ENCODE assay signal across 25 mouse cellular contexts in genomic region chr4:151037800-151038199, GRCm38 (mm10). TPM values are rescaled to one million over a fixed set of nuclear protein-coding genes. Genes with fewer than 3 reads are reported as not detected.
DNase-seq lines count a peak whose midpoint lies in the region; TF ChIP-seq lines count a peak whose summit lies in the region.
"Had no signal": no experiment of that assay in that cellular context is flagged by ENCODE, and none has a peak within 500 bp of the region (broad histone marks: within the 10 kb centered on the region; RNA-seq: fewer than 3 reads in every experiment).

No protein-coding gene starts in this region.

- dilution Hi-C loops in CH12.LX (cut with MboI; ENCODE audit: extremely low pct_ligation_motif_present, extremely low pct_unique_long_range_greater_than_20kb, low sequenced_read_pairs) = no loop called here

- intact Hi-C loops in heart, postnatal 14 days (cut with DNase I) = no loop called here

- no peaks in the 10 kb centered on the region for H3K27me3 ChIP-seq in CH12.LX (replicated peaks)
- H3K27me3 ChIP-seq: Patski had no signal

- no peaks in the 10 kb centered on the region for H3K36me3 ChIP-seq in CH12.LX (replicated peaks in 1 of 2; ENCODE audit: control insufficient read depth in 1 of 2, insufficient read depth in 1 of 2, low read length in 1 of 2)

- no peak overlapping the region for H3K9ac ChIP-seq in CH12.LX (ENCODE audit: insufficient read depth, low read depth)

- peak; percentile 90 for DNase-seq in heart, adult 11 months
- DNase-seq in heart, postnatal 14 days = no peak
- peak; percentile 16 for DNase-seq in CH12.LX (ENCODE audit: extremely low read depth)
- no peak for DNase-seq in cerebellum, postnatal 10 days
- DNase-seq: adrenal gland, adult 2 months; adrenal gland, adult 8-10 months; adrenal gland, postnatal 10 days; adrenal gland, postnatal 14 days; adrenal gland, postnatal 25 days; adrenal gland, postnatal 36 days; B cell, adult 2 months; cerebellum, adult 11 months; cerebellum, adult 11-12 months; cerebellum, adult 18-20 months; cerebellum, adult 2 months had no signal

- peaks cover 2 to 9% of the 10 kb centered on the region in 2 experiments; a peak in 3 of 4 replicates for H3K4me1 ChIP-seq in CH12.LX (ENCODE audit: control insufficient read depth in 1 of 2, insufficient read depth in 2 of 2)

- no peaks in the 10 kb centered on the region for H3K79me2 ChIP-seq in CH12.LX (replicated peaks; ENCODE audit: control insufficient read depth, extremely low read depth, insufficient read depth, poor library complexity, severe bottlenecking)

- H3K4me2 ChIP-seq in CH12.LX (ENCODE audit: insufficient read depth, low read depth, poor library complexity, severe bottlenecking) = no peak overlapping the region

- in situ Hi-C loops in CH12.LX (cut with MboI; ENCODE audit: low pct_ligation_motif_present, low pct_unique_long_range_greater_than_20kb, low sequenced_read_pairs) = no loop called here

- H3K27ac ChIP-seq in CH12.LX (ENCODE audit: insufficient read depth, low read depth) = no peak overlapping the region

- no peak for TF ChIP-seq EP300 in CH12.LX (IDR thresholded peaks at IDR 0.05; ENCODE audit: low read length)

- TF ChIP-seq CTCF in CH12.LX (conservative IDR thresholded peaks at IDR 0.05 in 1 of 2, IDR thresholded peaks at IDR 0.05 in 1 of 2; ENCODE audit: low read depth in 2 of 2, low read length in 2 of 2) = no peak

- no peaks in the 10 kb centered on the region for H3K9me3 ChIP-seq in CH12.LX (replicated peaks; ENCODE audit: low read length)
- H3K9me3 ChIP-seq: G1E had no signal

- TF ChIP-seq RAD21 in CH12.LX (IDR thresholded peaks at IDR 0.05; ENCODE audit: low read depth, low read length) = no peak

- no peak for TF ChIP-seq POLR2A in CH12.LX (IDR thresholded peaks at IDR 0.05; ENCODE audit: low read depth, low read length)

- H3K4me3 ChIP-seq in CH12.LX (replicated peaks in 1 of 3; ENCODE audit: low read depth in 2 of 3, low read length in 2 of 3, poor library complexity in 1 of 3) = no peak overlapping the region

TF ChIP-seq in CH12.LX, 34 proteins besides CTCF, POLR2A, EP300 and RAD21:
- TF ChIP-seq ZMIZ1 (IDR thresholded peaks at IDR 0.05; ENCODE audit: low read depth, low read length) (no peak), GABPA (IDR thresholded peaks at IDR 0.05; ENCODE audit: insufficient replicate concordance, low read depth, low read length) (no peak), NRF1 (IDR thresholded peaks at IDR 0.05; ENCODE audit: low read depth, low read length) (no peak), USF1 (IDR thresholded peaks at IDR 0.05; ENCODE audit: low read depth, low read length) (no peak), BHLHE40 (IDR thresholded peaks at IDR 0.05; ENCODE audit: low read depth, low read length) (peak; percentile 81), SMC3 (IDR thresholded peaks at IDR 0.05; ENCODE audit: low read depth, low read length) (no peak), POLR2AphosphoS2 (IDR thresholded peaks at IDR 0.05; ENCODE audit: low read depth, low read length) (no peak), PAX5 (IDR thresholded peaks at IDR 0.05; ENCODE audit: low read length) (no peak), CHD2 (IDR thresholded peaks at IDR 0.05; ENCODE audit: low read length) (no peak), ZC3H11A (IDR thresholded peaks at IDR 0.05; ENCODE audit: low read depth, low read length) (no peak), HCFC1 (IDR thresholded peaks at IDR 0.05; ENCODE audit: low read depth, low read length) (no peak), KAT2A (IDR thresholded peaks at IDR 0.05; ENCODE audit: insufficient replicate concordance, low read length) (no peak), MAFK (IDR thresholded peaks at IDR 0.05; ENCODE audit: insufficient replicate concordance, low read length) (no peak), MEF2A (IDR thresholded peaks at IDR 0.05; ENCODE audit: borderline replicate concordance, low read depth, low read length) (no peak; the same call in 1 of the 2 replicates), IRF4 (IDR thresholded peaks at IDR 0.05; ENCODE audit: low read depth, low read length) (peak; percentile 65), MAX (IDR thresholded peaks at IDR 0.05; ENCODE audit: low read length) (no peak), E2F4 (IDR thresholded peaks at IDR 0.05; ENCODE audit: insufficient replicate concordance, low read depth, low read length) (no peak), ZNF384 (IDR thresholded peaks at IDR 0.05; ENCODE audit: low read depth, low read length) (no peak), ETS1 (conservative IDR thresholded peaks at IDR 0.05; ENCODE audit: low read depth, low read length) (peak; percentile 77), USF2 (conservative IDR thresholded peaks at IDR 0.05; ENCODE audit: low read depth, low read length) (no peak), ZKSCAN1 (IDR thresholded peaks at IDR 0.05; ENCODE audit: borderline replicate concordance, low read depth, low read length) (no peak), TCF12 (IDR thresholded peaks at IDR 0.05; ENCODE audit: low read depth, low read length) (no peak; the same call in 1 of the 2 replicates), CHD1 (IDR thresholded peaks at IDR 0.05; ENCODE audit: low read depth, low read length) (no peak), JUN (IDR thresholded peaks at IDR 0.05; ENCODE audit: insufficient read depth, low read depth, low read length) (no peak)

RNA-seq across cellular contexts. Expression of gene Per3, which starts 6.7 kb away (rescaled TPM):
- total RNA-seq in heart, postnatal 14 days (2021) = 10 to 100 TPM; 11.8 to 16.3 TPM
- total RNA-seq in CH12.LX (2012; rRNA removed) (0.29 and 0.81 TPM in 2 replicates), CH12.LX (2014; rRNA removed) (0.56 and 0.76 TPM in 2 replicates)
- polyA plus RNA-seq in CH12.LX (2012; ENCODE audit: insufficient read length, low read depth) = 0.46 and 0.74 TPM in 2 replicates

RNA-seq across cellular contexts. Expression of gene Vamp3, which starts 20.0 kb away (rescaled TPM):
- 10 to 100 TPM; 73.1 to 78.0 TPM for total RNA-seq in heart, postnatal 14 days (2021)
- total RNA-seq in CH12.LX (2012; rRNA removed) (29.2 and 33.8 TPM in 2 replicates), CH12.LX (2014; rRNA removed) (68.4 and 72.7 TPM in 2 replicates)
- polyA plus RNA-seq in CH12.LX (2012; ENCODE audit: insufficient read length, low read depth) = 43.5 and 44.1 TPM in 2 replicates

RNA-seq across cellular contexts. Expression of gene Uts2, which starts 40.9 kb away (rescaled TPM):
- not detected for total RNA-seq in heart, postnatal 14 days (2021)
- total RNA-seq in CH12.LX (2012; rRNA removed) (not detected in 2 replicates), CH12.LX (2014; rRNA removed) (not detected in 2 replicates)
- polyA plus RNA-seq in CH12.LX (2012; ENCODE audit: insufficient read length, low read depth) = not detected in 2 replicates
- total RNA-seq: adrenal gland, adult 18-20 months; adrenal gland, adult 2 months; adrenal gland, adult 8-10 months; adrenal gland, postnatal 10 days; adrenal gland, postnatal 14 days; adrenal gland, postnatal 25 days; adrenal gland, postnatal 36 days; adrenal gland, postnatal 4 days; ES-E14; G1E; MEL had no signal
- polyA plus RNA-seq: activated CD4-positive, CD25-positive, alpha-beta regulatory T cell, adult 4 months; adrenal gland, adult 2 months; brain, embryonic 14.5 days; C2C12; CD4-positive, CD25-positive, alpha-beta regulatory T cell, adult 4 months; G1E; Patski had no signal

RNA-seq across cellular contexts. Expression of gene Gm13090, which starts 51.6 kb away (rescaled TPM):
- not detected for total RNA-seq in heart, postnatal 14 days (2021)
- total RNA-seq in CH12.LX (2012; rRNA removed) (not detected in 2 replicates), CH12.LX (2014; rRNA removed) (not detected in 2 replicates)
- not detected in 2 replicates for polyA plus RNA-seq in CH12.LX (2012; ENCODE audit: insufficient read length, low read depth)
- total RNA-seq: adrenal gland, adult 18-20 months; adrenal gland, adult 2 months; adrenal gland, adult 8-10 months; adrenal gland, postnatal 10 days; adrenal gland, postnatal 14 days; adrenal gland, postnatal 25 days; adrenal gland, postnatal 36 days; adrenal gland, postnatal 4 days; ES-E14; G1E; MEL had no signal
- polyA plus RNA-seq: activated CD4-positive, CD25-positive, alpha-beta regulatory T cell, adult 4 months; adrenal gland, adult 2 months; brain, embryonic 14.5 days; C2C12; CD4-positive, CD25-positive, alpha-beta regulatory T cell, adult 4 months; cerebellum, adult 2 months; G1E; Patski had no signal

Comparison
In these comparisons a context has a peak if more than half of its experiments do, and no peak if none do; other contexts are left out.
1. DNase-seq: peak in heart, adult 11 months (single experiment) and CH12.LX (single experiment); none in heart, postnatal 14 days (0 of 2) and cerebellum, postnatal 10 days (0 of 2).
2. RNA of gene Per3, which starts 6.7 kb away (total RNA-seq): 11.8 to 16.3 TPM in heart, postnatal 14 days; 0.29 to 0.81 TPM in CH12.LX; every median in the first group is over 4 times any median in the second.